Mouse (Mus musculus) G1E (cell line): ENCODE measurements at regions not wholly inside any gene's neighbourhood (a gene's known extent, or its start where the extent isn't known, plus 50 kb on each side); places are given as distances from the start of the nearest gene placed in this dataset.

Experiments
- ATAC-seq: 2 replicates; pipeline ENCODE4 v1.8.0; 2016; ENCODE audit warnings: mild to moderate bottlenecking; ENCODE audit not compliant: insufficient number of reproducible peaks, poor library complexity, low FRiP score, severe bottlenecking; ENCODE audit errors: extremely low read depth
- DNase-seq: peaks from one replicate; pipeline ENCODE4 v3.0.0; 2012; ENCODE audit warnings: low spot score
- H3K27me3 ChIP-seq: 2 replicates; pipeline ENCODE4 v1.6.1; 2012; ENCODE audit warnings: mild to moderate bottlenecking, low read length, inconsistent platforms; ENCODE audit not compliant: insufficient read depth
- H3K36me3 ChIP-seq: replicated peaks from 2 replicates; pipeline ENCODE3; 2012; ENCODE audit warnings: mild to moderate bottlenecking, inconsistent platforms
- H3K4me1 ChIP-seq: 2 replicates; pipeline ENCODE4 v1.6.1; 2012; ENCODE audit warnings: low read depth, low read length, inconsistent platforms, mixed read lengths; ENCODE audit not compliant: insufficient read depth
- H3K4me3 ChIP-seq: 2 replicates; pipeline ENCODE4 v1.5.1; 2012; ENCODE audit warnings: low read depth, mild to moderate bottlenecking, inconsistent platforms, low read length, moderate library complexity, mixed read lengths
- H3K9me3 ChIP-seq: replicated peaks from 2 replicates; pipeline ENCODE4 v1.6.1; 2012; ENCODE audit warnings: inconsistent platforms
- CTCF ChIP-seq: IDR thresholded peaks from 2 replicates; pipeline ENCODE4 v1.5.1; 2012; ENCODE audit warnings: low read depth, low read length, inconsistent platforms, mixed read lengths
- GATA1 ChIP-seq: IDR thresholded peaks from 2 replicates; pipeline ENCODE4 v1.6.1; 2012; ENCODE audit warnings: borderline replicate concordance, low read length, inconsistent platforms, mixed read lengths
- GATA2 ChIP-seq: IDR thresholded peaks from 2 replicates; pipeline ENCODE4 v1.6.1; 2012; ENCODE audit warnings: low read depth, low read length, inconsistent platforms, borderline replicate concordance
- POLR2AphosphoS5 ChIP-seq: IDR thresholded peaks from 2 replicates; pipeline ENCODE4 v1.6.1; 2012; ENCODE audit warnings: low read depth, low read length, inconsistent platforms; ENCODE audit not compliant: insufficient replicate concordance
- TAL1 ChIP-seq: conservative IDR thresholded peaks from 2 replicates; pipeline ENCODE4 v1.6.1; 2012; ENCODE audit warnings: low read depth, low read length, inconsistent platforms, mixed read lengths

- peaks cover 3% of the 10 kb centered on the region; the same call in 1 of the 2 replicates for H3K27me3 ChIP-seq
- no peak for DNase-seq
- H3K36me3 ChIP-seq, result no peaks in the 10 kb centered on the region
- no peak overlapping the region for H3K4me3 ChIP-seq
- no peaks in the 10 kb centered on the region for H3K9me3 ChIP-seq
- H3K4me1 ChIP-seq, result no peaks in the 10 kb centered on the region
- no peak for ATAC-seq
- TF ChIP-seq POLR2AphosphoS5, result no peak
- TF ChIP-seq CTCF, result no peak
- no peak for TF ChIP-seq GATA2
- TF ChIP-seq GATA1, result no peak
- no peak for TF ChIP-seq TAL1
These were observed 88.4 kb upstream of the Fbxo33 start for GRCm38 (mm10) chr12:59307958-59308357.

- no peak overlapping the region for H3K4me3 ChIP-seq
- TF ChIP-seq GATA1 (no peak), POLR2AphosphoS5 (no peak), TAL1 (no peak), CTCF (no peak), GATA2 (no peak)
- H3K27me3 ChIP-seq, result peaks cover 3% of the 10 kb centered on the region; the same call in 1 of the 2 replicates
- no peaks in the 10 kb centered on the region for H3K4me1 ChIP-seq
- ATAC-seq (no peak), DNase-seq (no peak)
- no peaks in the 10 kb centered on the region for H3K9me3 ChIP-seq
- H3K36me3 ChIP-seq, result no peaks in the 10 kb centered on the region
These were observed 85.0 kb upstream of the Fbxo33 start for GRCm38 (mm10) chr12:59304522-59304921.
